Mouse (Mus musculus): ENCODE measurements at regions not wholly inside any gene's neighbourhood (a gene's known extent, or its start where the extent isn't known, plus 50 kb on each side); places are given as distances from the start of the nearest gene placed in this dataset.

- no peak for DNase-seq (ENCODE audit: low spot score)
Measured at GRCm38 (mm10) chr10:110534387-110534786, 78.4 kb upstream of the Nav3 start.

- DNase-seq (ENCODE audit: low spot score) = no peak
Measured at GRCm38 (mm10) chr10:110542712-110543111, 86.7 kb upstream of the Nav3 start.

- no peak for DNase-seq (ENCODE audit: low spot score)
Measured at GRCm38 (mm10) chr10:110548391-110548790, 92.4 kb upstream of the Nav3 start.

- no peak for DNase-seq (ENCODE audit: low spot score)
Measured at GRCm38 (mm10) chr10:110553954-110554353, 98.0 kb upstream of the Nav3 start.

- no peak for DNase-seq (ENCODE audit: low spot score)
Measured at GRCm38 (mm10) chr10:110556326-110556883, 100.4 kb upstream of the Nav3 start.

- DNase-seq (ENCODE audit: low spot score) = no peak
Measured at GRCm38 (mm10) chr10:110563057-110563456, 107.1 kb upstream of the Nav3 start.

GRCm38 (mm10) chr10:110563571-110563970, 107.6 kb upstream of the Nav3 start:
- DNase-seq (ENCODE audit: low spot score) = no peak

- DNase-seq (ENCODE audit: low spot score) = no peak
Measured at GRCm38 (mm10) chr10:110566260-110567050, 110.5 kb upstream of the Nav3 start.

- no peak for DNase-seq (ENCODE audit: low spot score)
Measured at GRCm38 (mm10) chr10:110570465-110570864, 114.5 kb upstream of the Nav3 start.

GRCm38 (mm10) chr10:110571179-110571578, 115.2 kb upstream of the Nav3 start:
- DNase-seq (ENCODE audit: low spot score) = no peak

- no peak for DNase-seq (ENCODE audit: low spot score)
Measured at GRCm38 (mm10) chr10:110573530-110573929, 117.5 kb upstream of the Nav3 start.

GRCm38 (mm10) chr10:110586029-110586428, 130.0 kb upstream of the Nav3 start:
- no peak for DNase-seq (ENCODE audit: low spot score)

- no peak for DNase-seq (ENCODE audit: low spot score)
Measured at GRCm38 (mm10) chr10:110586507-110586906, 130.5 kb upstream of the Nav3 start.

GRCm38 (mm10) chr10:110587529-110587928, 131.5 kb upstream of the Nav3 start:
- no peak for DNase-seq (ENCODE audit: low spot score)

GRCm38 (mm10) chr10:110600352-110600853, 144.4 kb upstream of the Nav3 start:
- DNase-seq (ENCODE audit: low spot score) = no peak

GRCm38 (mm10) chr10:110610336-110610735, 134.9 kb upstream of the E2f7 start:
- DNase-seq (ENCODE audit: low spot score) = no peak

- no peak for DNase-seq (ENCODE audit: low spot score)
Measured at GRCm38 (mm10) chr10:110617004-110617403, 128.2 kb upstream of the E2f7 start.

- DNase-seq (ENCODE audit: low spot score) = no peak
Measured at GRCm38 (mm10) chr10:110619193-110619592, 126.0 kb upstream of the E2f7 start.

GRCm38 (mm10) chr10:110625644-110626043, 119.6 kb upstream of the E2f7 start:
- no peak for DNase-seq (ENCODE audit: low spot score)

GRCm38 (mm10) chr10:110640406-110640805, 104.8 kb upstream of the E2f7 start:
- DNase-seq (ENCODE audit: low spot score) = no peak

- DNase-seq (ENCODE audit: low spot score) = no peak
Measured at GRCm38 (mm10) chr10:110642065-110642690, 103.1 kb upstream of the E2f7 start.

GRCm38 (mm10) chr10:110647603-110648002, 97.6 kb upstream of the E2f7 start:
- DNase-seq (ENCODE audit: low spot score) = no peak
